ENCODE assay signal across 8 mouse cellular contexts in the genomic region with DNA sequence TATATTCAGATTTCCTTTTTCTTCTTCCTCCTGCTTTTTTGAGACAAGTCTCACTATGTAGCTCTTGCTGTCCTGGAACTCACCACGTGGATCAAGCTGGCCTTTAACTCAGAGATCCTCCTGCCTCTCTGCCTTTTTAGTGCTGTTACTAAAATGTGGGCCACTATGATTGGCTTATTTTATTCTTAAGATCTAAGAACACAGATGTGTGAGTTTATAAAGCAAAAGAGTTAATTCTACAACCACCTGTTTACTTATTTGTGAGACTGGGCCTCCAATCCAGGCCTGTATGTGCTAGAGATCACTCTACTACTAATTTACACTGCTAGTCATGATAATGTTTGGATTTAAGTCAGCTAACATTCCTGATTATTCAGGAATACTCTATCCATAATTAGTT. TPM values are rescaled to one million over a fixed set of nuclear protein-coding genes. Genes with fewer than 3 reads are reported as not detected.
DNase-seq lines count a peak whose midpoint lies in the region; ATAC-seq and TF ChIP-seq lines count a peak whose summit lies in the region.

No protein-coding gene starts in this region.

- TF ChIP-seq CTCF in intestine, postnatal 0 days (IDR thresholded peaks at IDR 0.05; ENCODE audit: low read depth): no peak

- H3K4me2 ChIP-seq in intestine, embryonic 14.5 days (ENCODE audit: low read length): peak overlapping the region; percentile 88
- H3K4me2 ChIP-seq in intestine, postnatal 0 days (replicated peaks; ENCODE audit: low read depth): no peak overlapping the region
- no peak overlapping the region for H3K4me2 ChIP-seq in embryonic facial prominence, embryonic 11.5 days (ENCODE audit: low read depth, low read length)
- H3K4me2 ChIP-seq in hindbrain, embryonic 14.5 days (replicated peaks): peak overlapping the region; percentile 84; the same call in 1 of the 2 replicates
- peak overlapping the region; percentile 89 for H3K4me2 ChIP-seq in midbrain, embryonic 14.5 days (ENCODE audit: low read length)

- H3K4me3 ChIP-seq in intestine, embryonic 14.5 days (ENCODE audit: low read depth, low read length): no peak overlapping the region
- no peak overlapping the region for H3K4me3 ChIP-seq in intestine, postnatal 0 days (ENCODE audit: low read depth, low read length)
- H3K4me3 ChIP-seq in embryonic facial prominence, embryonic 11.5 days (ENCODE audit: low read depth, low read length): no peak overlapping the region
- no peak overlapping the region for H3K4me3 ChIP-seq in hindbrain, embryonic 14.5 days (replicated peaks; ENCODE audit: low read length)
- no peak overlapping the region for H3K4me3 ChIP-seq in midbrain, embryonic 14.5 days (replicated peaks; ENCODE audit: low read depth, low read length)

- ATAC-seq in intestine, embryonic 14.5 days (replicated peaks; ENCODE audit: low FRiP score, low TSS enrichment, low read depth): no peak
- no peak for ATAC-seq in intestine, postnatal 0 days
- ATAC-seq in embryonic facial prominence, embryonic 11.5 days (replicated peaks; ENCODE audit: insufficient number of reproducible peaks, low FRiP score, low TSS enrichment, low read depth): no peak
- ATAC-seq in hindbrain, embryonic 14.5 days (ENCODE audit: low FRiP score): no peak
- ATAC-seq in midbrain, embryonic 14.5 days (ENCODE audit: low FRiP score, low TSS enrichment): no peak
- ATAC-seq in CD4-positive, CD25-positive, alpha-beta regulatory T cell, adult 4 months: no peak

- no peaks in the 10 kb centered on the region for H3K9me3 ChIP-seq in intestine, embryonic 14.5 days (ENCODE audit: control insufficient read depth, low read length)
- no peaks in the 10 kb centered on the region for H3K9me3 ChIP-seq in intestine, postnatal 0 days (ENCODE audit: control insufficient read depth)
- H3K9me3 ChIP-seq in embryonic facial prominence, embryonic 11.5 days (replicated peaks; ENCODE audit: control insufficient read depth, low read length): no peaks in the 10 kb centered on the region
- no peaks in the 10 kb centered on the region for H3K9me3 ChIP-seq in hindbrain, embryonic 14.5 days (ENCODE audit: control insufficient read depth, low read length)
- H3K9me3 ChIP-seq in midbrain, embryonic 14.5 days (ENCODE audit: control insufficient read depth, low read length): no peaks in the 10 kb centered on the region

- peaks cover 19% of the 10 kb centered on the region for H3K36me3 ChIP-seq in intestine, embryonic 14.5 days (ENCODE audit: control insufficient read depth, insufficient read depth, low read length)
- H3K36me3 ChIP-seq in intestine, postnatal 0 days (ENCODE audit: control insufficient read depth, insufficient read depth): peaks cover 8% of the 10 kb centered on the region; the same call in 1 of the 2 replicates
- H3K36me3 ChIP-seq in embryonic facial prominence, embryonic 11.5 days (replicated peaks; ENCODE audit: control insufficient read depth, insufficient read depth, low read depth, low read length): no peaks in the 10 kb centered on the region; the same call in 1 of the 2 replicates
- H3K36me3 ChIP-seq in hindbrain, embryonic 14.5 days (replicated peaks; ENCODE audit: control insufficient read depth, insufficient read depth): peaks cover 9% of the 10 kb centered on the region; the same call in 1 of the 2 replicates
- H3K36me3 ChIP-seq in midbrain, embryonic 14.5 days (ENCODE audit: control insufficient read depth, insufficient read depth, low read length): peaks cover 4% of the 10 kb centered on the region; the same call in 1 of the 2 replicates

- DNase-seq in intestine, embryonic 14.5 days (ENCODE audit: low spot score): no peak
- no peak for DNase-seq in embryonic facial prominence, embryonic 11.5 days (ENCODE audit: low spot score)
- no peak for DNase-seq in hindbrain, embryonic 14.5 days (ENCODE audit: low spot score)
- DNase-seq in midbrain, embryonic 14.5 days: no peak
- DNase-seq in urinary bladder, postnatal 10 days (ENCODE audit: low spot score): no peak
- DNase-seq in testis, postnatal 14 days (ENCODE audit: low spot score): no peak

- peak overlapping the region; percentile 100 for H3K9ac ChIP-seq in intestine, embryonic 14.5 days (ENCODE audit: low read length)
- no peak overlapping the region for H3K9ac ChIP-seq in intestine, postnatal 0 days (ENCODE audit: low read depth, low read length)
- H3K9ac ChIP-seq in embryonic facial prominence, embryonic 11.5 days (replicated peaks; ENCODE audit: low read length): no peak overlapping the region
- H3K9ac ChIP-seq in hindbrain, embryonic 14.5 days: peak overlapping the region; percentile 99; the same call in 1 of the 2 replicates
- no peak overlapping the region for H3K9ac ChIP-seq in midbrain, embryonic 14.5 days (replicated peaks; ENCODE audit: low read length)

- no peaks in the 10 kb centered on the region for H3K27me3 ChIP-seq in intestine, embryonic 14.5 days (replicated peaks; ENCODE audit: control insufficient read depth, insufficient read depth, low read length)
- H3K27me3 ChIP-seq in intestine, postnatal 0 days (replicated peaks; ENCODE audit: control insufficient read depth, insufficient read depth, low read length): no peaks in the 10 kb centered on the region
- no peaks in the 10 kb centered on the region for H3K27me3 ChIP-seq in embryonic facial prominence, embryonic 11.5 days (ENCODE audit: control insufficient read depth, insufficient read depth, low read length)
- H3K27me3 ChIP-seq in hindbrain, embryonic 14.5 days (ENCODE audit: control insufficient read depth, insufficient read depth, low read length): no peaks in the 10 kb centered on the region
- no peaks in the 10 kb centered on the region for H3K27me3 ChIP-seq in midbrain, embryonic 14.5 days (ENCODE audit: control insufficient read depth, insufficient read depth, low read length)

- peaks cover 24% of the 10 kb centered on the region for H3K4me1 ChIP-seq in intestine, embryonic 14.5 days (replicated peaks; ENCODE audit: control insufficient read depth, insufficient read depth, low read length)
- H3K4me1 ChIP-seq in intestine, postnatal 0 days (replicated peaks; ENCODE audit: control insufficient read depth, insufficient read depth, low read length): 0 out of 2 replicates have a peak, but pooled peaks cover 6% of the 10 kb centered on the region
- H3K4me1 ChIP-seq in embryonic facial prominence, embryonic 11.5 days (ENCODE audit: control insufficient read depth, insufficient read depth, low read length): no peaks in the 10 kb centered on the region
- peaks cover 34% of the 10 kb centered on the region for H3K4me1 ChIP-seq in hindbrain, embryonic 14.5 days (replicated peaks; ENCODE audit: control insufficient read depth, insufficient read depth, low read length)
- peaks cover 28% of the 10 kb centered on the region for H3K4me1 ChIP-seq in midbrain, embryonic 14.5 days (ENCODE audit: control insufficient read depth, insufficient read depth, low read length)

- H3K27ac ChIP-seq in intestine, embryonic 14.5 days (ENCODE audit: low read depth): peak overlapping the region; percentile 100
- no peak overlapping the region for H3K27ac ChIP-seq in intestine, postnatal 0 days (ENCODE audit: low read depth, low read length)
- H3K27ac ChIP-seq in embryonic facial prominence, embryonic 11.5 days (replicated peaks; ENCODE audit: low read depth, low read length): 0 out of 2 replicates have a peak overlapping the region, but pooled peaks have one; percentile 7
- H3K27ac ChIP-seq in hindbrain, embryonic 14.5 days: peak overlapping the region; percentile 99
- peak overlapping the region; percentile 99 for H3K27ac ChIP-seq in midbrain, embryonic 14.5 days (replicated peaks; ENCODE audit: low read depth, low read length)

- WGBS in intestine, embryonic 14.5 days: 49% methylated on average over 1 of the region's 1 CpGs
- WGBS in intestine, postnatal 0 days: 48% methylated on average over 1 of the region's 1 CpGs
- WGBS in embryonic facial prominence, embryonic 11.5 days: 57% methylated on average over 1 of the region's 1 CpGs
- WGBS in hindbrain, embryonic 14.5 days: 56% methylated on average over 1 of the region's 1 CpGs
- WGBS in midbrain, embryonic 14.5 days: 13% methylated on average over 1 of the region's 1 CpGs

RNA-seq across cellular contexts. Expression of a gene that starts 1.2 kb away (rescaled TPM):
- polyA plus RNA-seq in intestine, embryonic 14.5 days (2014; fragmentation: Nextera tagmentation; extraction: Ambion mirVana): 671 and 756 TPM in 2 replicates
- polyA plus RNA-seq in intestine, postnatal 0 days (2015; fragmentation: Nextera tagmentation; extraction: Ambion mirVana): 142 and 160 TPM in 2 replicates
- 825 and 859 TPM in 2 replicates for polyA plus RNA-seq in embryonic facial prominence, embryonic 11.5 days (2014; fragmentation: Nextera tagmentation; extraction: Ambion mirVana)
- polyA plus RNA-seq in hindbrain, embryonic 14.5 days (2014; fragmentation: Nextera tagmentation; extraction: Ambion mirVana): 478 and 513 TPM in 2 replicates
- 351 and 564 TPM in 2 replicates for polyA plus RNA-seq in midbrain, embryonic 14.5 days (2014; fragmentation: Nextera tagmentation; extraction: Ambion mirVana)
- 1 to 10 TPM; 4.5 to 4.7 TPM for polyA plus RNA-seq in CD4-positive, CD25-positive, alpha-beta regulatory T cell, adult 4 months (2017; shearing (Covaris generic))

Comparison
In these comparisons a context has a peak if more than half of its experiments do, and no peak if none do; other contexts are left out.
1. H3K4me2 ChIP-seq: peak in intestine, embryonic 14.5 days (single experiment), hindbrain, embryonic 14.5 days (single experiment) and midbrain, embryonic 14.5 days (single experiment); none in intestine, postnatal 0 days (single experiment) and embryonic facial prominence, embryonic 11.5 days (single experiment).
2. H3K9ac ChIP-seq: peak in intestine, embryonic 14.5 days (single experiment) and hindbrain, embryonic 14.5 days (single experiment); none in intestine, postnatal 0 days (single experiment), embryonic facial prominence, embryonic 11.5 days (single experiment) and midbrain, embryonic 14.5 days (single experiment).
3. RNA of a gene that starts 1.2 kb away (polyA plus RNA-seq): 825 to 859 TPM in embryonic facial prominence, embryonic 11.5 days, 671 to 756 TPM in intestine, embryonic 14.5 days, 351 to 564 TPM in midbrain, embryonic 14.5 days, 478 to 513 TPM in hindbrain, embryonic 14.5 days and 142 to 160 TPM in intestine, postnatal 0 days; 4.5 to 4.7 TPM in CD4-positive, CD25-positive, alpha-beta regulatory T cell, adult 4 months; every median in the first group is over 10 times any median in the second.